Mouse (Mus musculus) lung, postnatal 0 days (tissue): ENCODE results near the gene Tmem44. TPM values are rescaled to one million over a fixed set of nuclear protein-coding genes. Genes with fewer than 3 reads are reported as not detected.

ENCODE experiments used
- ATAC-seq: fragments of 200-750 bp; cut with Nextera tagmentation; 2 replicates; pipeline ENCODE4 v1.8.0; 2017; ENCODE audit warnings: moderate library complexity
- DNase-seq: peaks from one replicate; pipeline ENCODE4 v3.0.0-alpha.2; 2016; ENCODE audit warnings: low spot score
- H3K27ac ChIP-seq: fragments of 300-500 bp; sonication (generic); 2 replicates; pipeline ENCODE4 v1.5.1; 2014; ENCODE audit warnings: antibody characterized with exemption, mild to moderate bottlenecking, low read length, mixed read lengths
- H3K27me3 ChIP-seq: fragments of 300-500 bp; sonication (generic); replicated peaks from 2 replicates; pipeline ENCODE4 v1.6.1; 2014; ENCODE audit warnings: low read length, mixed read lengths; ENCODE audit not compliant: insufficient read depth
- H3K36me3 ChIP-seq: fragments of 300-500 bp; sonication (generic); 2 replicates; pipeline ENCODE4 v1.6.1; 2014; ENCODE audit warnings: low read length, mixed read lengths; ENCODE audit not compliant: insufficient read depth
- H3K4me1 ChIP-seq: fragments of 300-500 bp; sonication (generic); 2 replicates; pipeline ENCODE4 v1.6.1; 2014; ENCODE audit warnings: antibody characterized with exemption, low read depth, low read length, mixed read lengths; ENCODE audit not compliant: insufficient read depth
- H3K4me2 ChIP-seq: fragments of 300-500 bp; sonication (generic); replicated peaks from 2 replicates; pipeline ENCODE4 v1.6.1; 2014; ENCODE audit warnings: low read depth, mild to moderate bottlenecking, low read length, moderate library complexity, mixed read lengths
- H3K4me3 ChIP-seq: fragments of 300-500 bp; sonication (generic); 2 replicates; pipeline ENCODE4 v1.5.1; 2014; ENCODE audit warnings: low read depth, low read length
- H3K9ac ChIP-seq: fragments of 300-500 bp; sonication (generic); replicated peaks from 2 replicates; pipeline ENCODE4 v1.6.1; 2014; ENCODE audit warnings: low read depth, mild to moderate bottlenecking
- H3K9me3 ChIP-seq: fragments of 300-500 bp; sonication (generic); 2 replicates; pipeline ENCODE4 v1.6.1; 2016; ENCODE audit warnings: low read length, mixed read lengths
- CTCF ChIP-seq: IDR thresholded peaks from 2 replicates; pipeline ENCODE4 v1.5.1; 2016; ENCODE audit warnings: antibody characterized with exemption, mild to moderate bottlenecking
- EP300 ChIP-seq: IDR thresholded peaks from 2 replicates; pipeline ENCODE4 v1.6.1; 2016; ENCODE audit warnings: antibody characterized with exemption, mild to moderate bottlenecking, control low read depth
- WGBS: fragments of 180-500 bp; shearing (Covaris S2); extraction: QIAGEN DNeasy Blood & Tissue Kit; methylation state at CpG from one replicate; pipeline ENCODE4 v1.1.7; 2014; 5-methylcytosine and 5-hydroxymethylcytosine counted together
- polyA plus RNA-seq: library from polyadenylated mRNA; unstranded; fragments of >200 nt; fragmentation: Nextera tagmentation; extraction: Ambion mirVana; gene quantifications from 2 replicates; pipeline ENCODE4 v1.2.1, GENCODE M21; 2015

Gene Tmem44
- polyA plus RNA-seq, 1 experiment from 2014 or later, result 17.9 TPM

- no peak overlapping the region for H3K27ac ChIP-seq
- H3K9ac ChIP-seq, result no peak overlapping the region
- H3K4me3 ChIP-seq, result no peak overlapping the region
- 41% methylated on average over 3 of the region's 3 CpGs for WGBS
- no peak for ATAC-seq
- TF ChIP-seq CTCF (peak; percentile 33), EP300 (no peak)
- no peak for DNase-seq
- no peaks in the 10 kb centered on the region for H3K27me3 ChIP-seq
- H3K36me3 ChIP-seq, result no peaks in the 10 kb centered on the region
- H3K4me1 ChIP-seq, result peaks cover 19% of the 10 kb centered on the region; the same call in 1 of the 2 replicates
- H3K9me3 ChIP-seq, result no peaks in the 10 kb centered on the region
- H3K4me2 ChIP-seq, result no peak overlapping the region
Measured at GRCm38 (mm10) chr16:30591990-30592389, 41.3 kb upstream of the Tmem44 start.

- Histone ChIP-seq H3K27me3 (no peaks in the 10 kb centered on the region), H3K4me2 (no peak overlapping the region), H3K9me3 (no peaks in the 10 kb centered on the region), H3K9ac (no peak overlapping the region), H3K27ac (no peak overlapping the region), H3K4me3 (no peak overlapping the region), H3K36me3 (no peaks in the 10 kb centered on the region), H3K4me1 (peaks cover 10% of the 10 kb centered on the region; the same call in 1 of the 2 replicates)
- WGBS, result 32% methylated on average over 7 of the region's 7 CpGs
- TF ChIP-seq CTCF, result peak; percentile 26
- TF ChIP-seq EP300, result no peak
- ATAC-seq (no peak), DNase-seq (no peak)
Measured at GRCm38 (mm10) chr16:30590264-30591209, 39.9 kb upstream of the Tmem44 start.

GRCm38 (mm10) chr16:30587494-30588327 lies 37.1 kb upstream of the Tmem44 start, which contains the start of gene Lsg1:
Lsg1 (minus strand) TSS chr16:30587592.
- no peaks in the 10 kb centered on the region for H3K27me3 ChIP-seq
- peak; percentile 57 for TF ChIP-seq CTCF
- TF ChIP-seq EP300, result peak; percentile 91
- H3K9me3 ChIP-seq, result no peaks in the 10 kb centered on the region
- WGBS, result 3% methylated on average over 35 of the region's 35 CpGs
- peak within 1 kb of the TSS; percentile 81 for H3K4me3 ChIP-seq
- H3K27ac ChIP-seq, result peak within 1 kb of the TSS; percentile 75
- peaks cover 16% of the 10 kb centered on the region; the same call in 1 of the 2 replicates for H3K36me3 ChIP-seq
- ATAC-seq (peak; percentile 96), DNase-seq (peak; percentile 96)
- peaks cover 7% of the 10 kb centered on the region; the same call in 1 of the 2 replicates for H3K4me1 ChIP-seq
- H3K4me2 ChIP-seq, result peak within 1 kb of the TSS; percentile 74
- H3K9ac ChIP-seq, result peak within 1 kb of the TSS; percentile 73

- H3K27me3 ChIP-seq, result no peaks in the 10 kb centered on the region
- H3K4me3 ChIP-seq, result peak overlapping the region; percentile 81
- peaks cover 7% of the 10 kb centered on the region; the same call in 1 of the 2 replicates for H3K4me1 ChIP-seq
- peaks cover 23% of the 10 kb centered on the region; the same call in 1 of the 2 replicates for H3K36me3 ChIP-seq
- TF ChIP-seq EP300 (no peak), CTCF (no peak)
- no peak for ATAC-seq
- H3K9me3 ChIP-seq, result no peaks in the 10 kb centered on the region
- peak overlapping the region; percentile 74 for H3K4me2 ChIP-seq
- peak overlapping the region; percentile 71 for H3K27ac ChIP-seq
- H3K9ac ChIP-seq, result peak overlapping the region; percentile 73
- no peak for DNase-seq
- 2% methylated on average over 19 of the region's 19 CpGs for WGBS
Measured at GRCm38 (mm10) chr16:30586935-30587493, 36.4 kb upstream of the Tmem44 start.

- DNase-seq, result no peak
- Histone ChIP-seq H3K4me3 (no peak overlapping the region), H3K4me1 (no peaks in the 10 kb centered on the region), H3K36me3 (peaks cover 54% of the 10 kb centered on the region; the same call in 1 of the 2 replicates), H3K27me3 (no peaks in the 10 kb centered on the region), H3K9ac (no peak overlapping the region), H3K27ac (no peak overlapping the region), H3K4me2 (no peak overlapping the region), H3K9me3 (no peaks in the 10 kb centered on the region)
- no peak for ATAC-seq
- 76% methylated on average over 5 of the region's 5 CpGs for WGBS
- TF ChIP-seq CTCF (no peak), EP300 (no peak)
Measured at GRCm38 (mm10) chr16:30580765-30581164, 30.1 kb upstream of the Tmem44 start.
